Mouse (Mus musculus) heart, embryonic 12.5 days (tissue): ENCODE results near the gene Amd1. TPM values are rescaled to one million over a fixed set of nuclear protein-coding genes. Genes with fewer than 3 reads are reported as not detected.
A peak's percentile ranks its signal among the peaks of the same experiment; 100 is the strongest.

ENCODE experiments used
- ATAC-seq: fragments of 200-750 bp; cut with Nextera tagmentation; 2 replicates; pipeline ENCODE4 v1.8.0; 2017; ENCODE audit warnings: moderate TSS enrichment, moderate library complexity; ENCODE audit not compliant: insufficient number of reproducible peaks, low FRiP score
- H3K27ac ChIP-seq: fragments of 300-500 bp; sonication (generic); 2 replicates; pipeline ENCODE4 v1.5.1; 2016; ENCODE audit warnings: mild to moderate bottlenecking, moderate library complexity; ENCODE audit not compliant: poor library complexity, severe bottlenecking
- H3K27me3 ChIP-seq: fragments of 300-500 bp; sonication (generic); replicated peaks from 2 replicates; pipeline ENCODE4 v1.6.1; 2016; ENCODE audit warnings: mild to moderate bottlenecking, moderate library complexity
- H3K36me3 ChIP-seq: fragments of 300-500 bp; sonication (generic); 2 replicates; pipeline ENCODE4 v1.6.1; 2016; ENCODE audit warnings: mild to moderate bottlenecking, moderate library complexity
- H3K4me1 ChIP-seq: fragments of 300-500 bp; sonication (generic); replicated peaks from 2 replicates; pipeline ENCODE4 v1.6.1; 2016; ENCODE audit warnings: mild to moderate bottlenecking
- H3K4me2 ChIP-seq: fragments of 300-500 bp; sonication (generic); 2 replicates; pipeline ENCODE4 v1.6.1; 2016; ENCODE audit warnings: mild to moderate bottlenecking, moderate library complexity
- H3K4me3 ChIP-seq: fragments of 300-500 bp; sonication (generic); 2 replicates; pipeline ENCODE4 v1.5.1; 2016; ENCODE audit warnings: mild to moderate bottlenecking
- H3K9ac ChIP-seq: fragments of 300-500 bp; sonication (generic); 2 replicates; pipeline ENCODE4 v1.6.1; 2016; ENCODE audit warnings: mild to moderate bottlenecking, moderate library complexity
- H3K9me3 ChIP-seq: fragments of 300-500 bp; sonication (generic); replicated peaks from 2 replicates; pipeline ENCODE4 v1.6.1; 2016; ENCODE audit warnings: mild to moderate bottlenecking, moderate library complexity
- WGBS: fragments of 180-500 bp; shearing (Covaris S2); methylation state at CpG from one replicate; pipeline ENCODE4 v1.1.7; 2016; 5-methylcytosine and 5-hydroxymethylcytosine counted together
- polyA plus RNA-seq: library from polyadenylated mRNA; unstranded; fragments of >200 nt; fragmentation: Nextera tagmentation; extraction: Ambion mirVana; gene quantifications from 2 replicates; pipeline ENCODE4 v1.2.1, GENCODE M21; 2016

Amd1 gene
- polyA plus RNA-seq, 1 experiment from 2014 or later: 47.1 TPM

DNA sequence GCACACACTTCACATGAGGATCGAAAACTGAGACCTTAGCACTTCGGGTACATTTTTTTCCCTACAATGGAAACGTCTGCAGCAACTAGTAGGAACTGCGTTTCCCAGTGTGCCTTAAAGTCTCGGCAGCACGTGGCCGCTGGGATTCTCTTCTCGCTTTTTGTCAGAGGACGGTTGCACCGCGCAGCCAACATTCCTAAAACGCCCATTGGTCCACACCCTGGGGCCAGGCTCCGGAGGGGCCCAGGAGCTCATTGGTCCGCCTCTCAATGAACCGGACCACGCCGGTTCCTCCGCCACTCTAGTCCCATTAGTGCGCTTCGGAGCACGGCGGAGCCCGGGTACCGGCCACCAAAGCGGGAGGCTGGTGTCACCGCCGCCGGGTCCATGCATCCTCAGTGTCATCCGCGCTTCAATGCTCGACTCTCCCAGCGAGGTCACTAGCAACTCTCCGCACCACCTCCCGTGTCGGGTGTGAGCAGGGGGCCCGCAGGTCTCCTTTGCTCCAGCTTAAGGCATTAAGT, 1.3 kb downstream of the Amd1 start:
- Histone ChIP-seq H3K4me2 (peak overlapping the region; percentile 79), H3K9me3 (no peaks in the 10 kb centered on the region), H3K4me3 (peak overlapping the region; percentile 97), H3K9ac (peak overlapping the region; percentile 98), H3K27me3 (no peaks in the 10 kb centered on the region), H3K27ac (peak overlapping the region; percentile 92), H3K36me3 (no peaks in the 10 kb centered on the region), H3K4me1 (peaks cover 28% of the 10 kb centered on the region)
- ATAC-seq: peak; percentile 86
- under 1% methylated on average over 36 of the region's 36 CpGs for WGBS

DNA sequence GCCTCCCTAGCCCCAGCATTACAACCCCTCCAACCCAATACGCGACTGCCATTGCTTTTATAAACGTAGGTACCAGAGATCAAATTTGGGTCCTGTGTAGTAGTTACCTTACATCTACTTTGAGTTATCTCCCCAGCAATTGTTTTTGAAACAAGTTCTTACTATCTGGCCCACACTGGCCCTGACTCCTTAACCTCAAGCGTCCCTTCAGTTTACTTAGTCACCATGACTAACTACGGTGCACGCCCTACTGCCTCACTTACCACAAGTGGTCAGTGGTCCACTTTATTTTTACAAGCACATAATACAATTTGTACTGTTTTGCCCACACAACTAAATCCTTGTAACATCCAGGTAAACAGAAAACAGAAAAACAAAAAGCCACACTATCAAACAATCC, 9.3 kb downstream of the Amd1 start:
- Histone ChIP-seq H3K4me1 (peaks cover 16% of the 10 kb centered on the region), H3K27me3 (no peaks in the 10 kb centered on the region), H3K4me3 (no peak overlapping the region), H3K9me3 (no peaks in the 10 kb centered on the region), H3K4me2 (no peak overlapping the region), H3K36me3 (peaks cover 37% of the 10 kb centered on the region), H3K27ac (no peak overlapping the region), H3K9ac (no peak overlapping the region)
- WGBS: 91% methylated on average over 6 of the region's 6 CpGs
- peak; percentile 84 for ATAC-seq

DNA sequence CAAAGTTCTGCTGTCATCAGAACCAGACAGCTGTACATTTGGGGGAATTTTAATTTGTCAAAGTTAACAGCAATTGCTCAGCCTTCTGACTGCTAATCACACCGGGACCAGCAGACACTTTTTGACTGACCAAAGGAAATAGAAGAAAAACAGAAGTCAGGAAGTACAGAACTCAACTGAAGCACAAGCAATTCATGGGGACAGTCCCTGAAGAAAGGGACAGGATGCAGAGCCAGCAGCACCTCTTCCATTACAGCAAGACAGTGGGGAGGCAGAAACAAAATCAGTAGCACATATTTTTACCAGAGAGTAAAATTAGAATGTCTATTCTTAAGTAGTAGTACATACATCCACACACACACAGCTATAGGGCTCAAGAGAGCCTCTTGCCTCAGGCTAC, 15.2 kb downstream of the Amd1 start:
- Histone ChIP-seq H3K36me3 (peaks cover 52% of the 10 kb centered on the region), H3K9ac (no peak overlapping the region), H3K9me3 (0 out of 2 replicates have a peak, but pooled peaks cover 3% of the 10 kb centered on the region), H3K4me3 (no peak overlapping the region), H3K27ac (no peak overlapping the region), H3K4me2 (no peak overlapping the region), H3K4me1 (no peaks in the 10 kb centered on the region), H3K27me3 (no peaks in the 10 kb centered on the region)
- WGBS: 68% methylated on average over 1 of the region's 1 CpGs
- no peak for ATAC-seq

DNA sequence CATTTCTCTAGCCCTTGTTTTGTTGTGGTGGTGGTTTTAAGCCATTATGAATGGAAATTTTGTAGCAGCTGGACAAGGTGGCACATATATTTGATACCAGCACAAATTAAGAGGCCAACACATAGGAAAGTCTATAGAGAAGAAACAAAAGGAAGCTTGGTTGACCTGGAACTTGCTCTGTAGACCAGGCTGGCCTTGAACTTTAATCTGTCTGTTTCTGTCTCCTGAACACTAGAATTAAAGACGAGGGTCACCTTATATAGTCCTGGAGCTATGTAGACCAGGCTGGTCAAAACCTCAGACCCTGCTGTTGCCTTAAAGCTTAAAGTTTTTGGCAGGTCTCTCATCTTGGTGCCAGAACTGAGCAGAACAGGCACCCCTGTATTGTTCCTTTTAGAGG, 16.4 kb downstream of the Amd1 start:
- ATAC-seq: no peak
- H3K36me3 ChIP-seq: peaks cover 41% of the 10 kb centered on the region
- H3K27me3 ChIP-seq: no peaks in the 10 kb centered on the region
- H3K27ac ChIP-seq: no peak overlapping the region
- H3K9me3 ChIP-seq: 0 out of 2 replicates have a peak, but pooled peaks cover 3% of the 10 kb centered on the region
- H3K9ac ChIP-seq: no peak overlapping the region
- no peak overlapping the region for H3K4me3 ChIP-seq
- H3K4me1 ChIP-seq: no peaks in the 10 kb centered on the region
- no peak overlapping the region for H3K4me2 ChIP-seq
- WGBS: 76% methylated on average over 1 of the region's 1 CpGs

DNA sequence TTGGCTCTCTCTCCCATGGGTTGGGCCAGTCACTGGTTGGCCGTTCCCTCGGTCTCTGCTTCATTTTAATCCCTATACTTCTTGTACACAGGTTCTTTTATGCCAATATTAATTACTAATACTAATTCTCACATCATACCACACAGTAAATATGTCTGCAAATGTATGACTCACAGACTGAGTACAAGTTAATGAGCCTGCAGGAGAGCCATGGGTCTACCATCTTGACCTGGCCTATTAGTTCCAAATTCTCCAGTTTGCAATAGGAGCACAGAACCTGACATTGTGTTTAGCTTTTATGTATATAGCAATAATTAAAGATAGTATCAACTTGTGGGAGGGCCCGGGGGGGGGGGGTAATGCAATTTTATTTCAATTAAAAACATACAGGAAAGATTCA, 17.0 kb downstream of the Amd1 start:
- Histone ChIP-seq H3K4me2 (no peak overlapping the region), H3K9ac (no peak overlapping the region), H3K4me3 (no peak overlapping the region), H3K9me3 (0 out of 2 replicates have a peak, but pooled peaks cover 3% of the 10 kb centered on the region), H3K4me1 (no peaks in the 10 kb centered on the region), H3K36me3 (peaks cover 38% of the 10 kb centered on the region), H3K27ac (no peak overlapping the region), H3K27me3 (no peaks in the 10 kb centered on the region)
- no peak for ATAC-seq
- 85% methylated on average over 3 of the region's 3 CpGs for WGBS

DNA sequence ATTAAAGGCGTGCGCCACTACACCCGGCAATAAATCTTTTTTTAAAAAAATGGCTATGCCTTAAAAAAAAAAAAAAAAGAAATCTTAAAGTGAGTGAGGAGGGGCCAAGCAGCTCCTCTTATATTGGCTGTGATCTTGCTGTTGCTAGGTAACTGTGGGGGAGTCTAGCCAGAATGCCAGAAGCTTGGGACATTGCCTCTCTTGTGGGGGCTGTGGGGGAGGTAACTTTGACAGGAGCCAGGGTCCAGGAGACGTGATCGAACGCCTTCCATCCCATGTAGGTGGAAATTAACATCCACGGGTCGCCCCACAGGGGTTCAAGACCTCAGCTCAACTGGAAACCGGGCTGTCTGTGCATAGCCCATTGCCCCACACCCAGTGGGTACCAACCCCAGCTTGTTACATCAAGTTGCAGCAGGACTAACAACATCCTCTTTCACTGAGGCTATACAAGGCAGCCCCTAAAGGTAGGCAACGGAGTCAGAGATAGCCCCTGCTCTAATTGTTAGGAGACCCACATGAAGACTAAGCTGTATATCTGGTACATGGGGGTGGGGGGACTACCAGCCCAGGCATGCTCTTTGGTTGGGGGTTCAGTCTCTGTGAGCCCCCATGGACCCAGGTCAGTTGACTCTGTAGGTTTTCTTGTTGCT, 17.7 kb downstream of the Amd1 start:
- Histone ChIP-seq H3K36me3 (peaks cover 32% of the 10 kb centered on the region), H3K4me2 (no peak overlapping the region), H3K27me3 (no peaks in the 10 kb centered on the region), H3K27ac (no peak overlapping the region), H3K4me3 (no peak overlapping the region), H3K9me3 (0 out of 2 replicates have a peak, but pooled peaks cover 3% of the 10 kb centered on the region), H3K9ac (no peak overlapping the region), H3K4me1 (no peaks in the 10 kb centered on the region)
- WGBS: 81% methylated on average over 10 of the region's 10 CpGs
- ATAC-seq: no peak

DNA sequence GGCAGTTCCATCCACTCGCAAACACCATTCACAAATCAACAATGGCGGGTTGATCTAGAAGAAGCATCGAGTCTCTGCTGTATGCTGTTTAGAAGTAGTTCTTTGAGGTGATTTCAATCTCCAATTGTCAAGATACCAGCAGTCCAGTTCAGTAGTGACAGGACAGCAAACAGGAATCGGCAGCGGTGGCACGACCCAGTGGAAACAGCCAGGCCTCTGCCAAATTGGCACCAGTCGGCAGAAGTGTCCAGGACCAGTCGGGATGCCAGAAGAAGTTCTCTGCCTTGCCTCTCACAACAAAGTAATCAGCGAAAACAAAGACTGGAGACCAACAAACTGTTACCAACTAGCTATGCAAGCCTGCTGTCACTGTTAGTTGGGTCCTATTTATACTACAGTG, 18.4 kb downstream of the Amd1 start:
- 0 out of 2 replicates have a peak, but pooled peaks cover 3% of the 10 kb centered on the region for H3K9me3 ChIP-seq
- H3K9ac ChIP-seq: no peak overlapping the region
- no peak overlapping the region for H3K4me2 ChIP-seq
- H3K36me3 ChIP-seq: peaks cover 32% of the 10 kb centered on the region
- no peaks in the 10 kb centered on the region for H3K4me1 ChIP-seq
- 91% methylated on average over 9 of the region's 9 CpGs for WGBS
- no peaks in the 10 kb centered on the region for H3K27me3 ChIP-seq
- ATAC-seq: no peak
- no peak overlapping the region for H3K4me3 ChIP-seq
- no peak overlapping the region for H3K27ac ChIP-seq

DNA sequence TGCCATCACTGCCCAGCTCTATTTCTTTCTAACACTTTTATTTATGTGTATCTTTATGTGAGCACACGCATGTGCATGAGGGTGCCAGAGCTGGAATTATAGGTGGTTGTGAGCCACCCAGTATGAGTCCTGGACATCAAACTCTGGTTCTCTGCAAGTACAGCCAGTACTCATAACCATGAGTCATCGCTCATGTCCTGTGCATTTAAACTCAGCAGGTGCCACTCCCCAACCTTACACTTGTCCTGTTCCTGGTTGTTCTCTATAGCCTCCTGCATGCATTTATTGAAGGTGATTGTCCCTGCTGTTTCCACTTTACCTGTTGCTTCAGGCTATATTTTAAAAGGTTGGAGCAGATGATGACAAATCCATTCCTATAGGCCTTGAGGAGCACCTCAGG, 20.4 kb downstream of the Amd1 start:
- WGBS: 97% methylated on average over 2 of the region's 2 CpGs
- Histone ChIP-seq H3K27ac (no peak overlapping the region), H3K9me3 (0 out of 2 replicates have a peak, but pooled peaks cover 3% of the 10 kb centered on the region), H3K27me3 (no peaks in the 10 kb centered on the region), H3K4me3 (no peak overlapping the region), H3K36me3 (peaks cover 26% of the 10 kb centered on the region), H3K9ac (no peak overlapping the region), H3K4me2 (no peak overlapping the region), H3K4me1 (no peaks in the 10 kb centered on the region)
- ATAC-seq: no peak

DNA sequence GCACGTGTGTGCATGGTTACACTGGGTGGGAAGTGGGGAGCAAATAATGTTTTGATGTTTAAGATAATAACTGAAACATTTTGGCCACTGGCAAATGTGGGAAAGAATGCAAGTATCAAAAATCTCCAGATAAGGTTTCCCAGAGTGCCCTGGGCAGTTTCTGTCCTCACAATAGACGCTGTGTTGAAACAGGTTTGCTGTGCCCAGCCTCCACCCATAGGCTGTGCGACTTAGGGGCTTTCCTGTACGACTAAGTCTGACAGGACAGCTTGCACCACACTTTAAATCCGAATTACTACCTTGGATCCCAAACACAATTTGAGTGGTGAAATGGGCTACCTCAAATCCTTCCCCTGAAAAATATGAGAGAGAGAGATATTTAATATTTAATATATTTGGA, 23.7 kb downstream of the Amd1 start:
- H3K4me1 ChIP-seq: no peaks in the 10 kb centered on the region
- 58% methylated on average over 5 of the region's 5 CpGs for WGBS
- H3K9me3 ChIP-seq: 0 out of 2 replicates have a peak, but pooled peaks cover 3% of the 10 kb centered on the region
- ATAC-seq: no peak
- H3K27me3 ChIP-seq: no peaks in the 10 kb centered on the region
- H3K4me2 ChIP-seq: no peak overlapping the region
- H3K4me3 ChIP-seq: no peak overlapping the region
- H3K27ac ChIP-seq: no peak overlapping the region
- H3K36me3 ChIP-seq: 0 out of 2 replicates have a peak, but pooled peaks cover 4% of the 10 kb centered on the region
- H3K9ac ChIP-seq: no peak overlapping the region

DNA sequence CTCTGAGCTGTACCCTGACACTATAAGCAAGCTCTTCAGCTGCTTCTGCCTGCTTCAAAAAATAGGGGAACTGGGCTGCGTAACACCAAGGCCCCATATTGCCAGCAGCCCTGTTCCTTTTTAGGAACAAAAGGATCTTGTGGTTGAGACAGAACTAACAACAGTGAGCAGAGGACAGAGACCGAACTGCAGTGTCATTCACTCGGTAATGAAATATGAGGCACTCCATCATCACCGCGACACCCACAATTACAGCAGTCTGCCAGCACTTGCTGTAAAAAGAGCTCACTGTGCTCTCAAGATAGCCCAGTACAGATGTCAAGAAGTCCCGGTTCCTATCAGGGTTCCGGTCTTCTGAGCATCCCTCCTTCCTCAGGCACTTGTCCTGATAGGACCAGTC, 26.0 kb downstream of the Amd1 start:
- H3K9me3 ChIP-seq: no peaks in the 10 kb centered on the region
- H3K4me1 ChIP-seq: no peaks in the 10 kb centered on the region
- no peak overlapping the region for H3K4me2 ChIP-seq
- ATAC-seq: no peak
- H3K27ac ChIP-seq: no peak overlapping the region
- WGBS: 53% methylated on average over 7 of the region's 7 CpGs
- no peaks in the 10 kb centered on the region for H3K36me3 ChIP-seq
- H3K9ac ChIP-seq: no peak overlapping the region
- no peaks in the 10 kb centered on the region for H3K27me3 ChIP-seq
- no peak overlapping the region for H3K4me3 ChIP-seq

DNA sequence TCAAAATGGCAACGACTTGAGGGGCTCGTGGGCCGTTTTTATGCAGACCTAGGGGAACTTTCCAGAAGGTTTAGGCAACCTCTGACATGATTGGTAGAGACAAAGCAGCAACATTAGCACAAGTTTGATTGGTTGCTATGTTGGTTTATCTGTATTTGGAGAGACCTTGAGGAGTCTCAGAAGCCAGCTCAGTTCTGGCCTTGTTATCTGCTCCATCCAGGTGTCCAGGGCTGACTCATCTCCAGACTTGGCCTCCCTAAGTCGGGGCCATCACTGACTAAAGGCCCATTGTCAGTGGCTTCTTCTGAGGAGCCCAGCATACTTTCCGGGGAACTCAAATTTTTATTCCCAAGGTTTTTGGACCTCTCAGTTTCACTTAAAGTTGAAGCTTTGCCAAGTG, 28.0 kb downstream of the Amd1 start:
- H3K36me3 ChIP-seq: no peaks in the 10 kb centered on the region
- H3K27ac ChIP-seq: no peak overlapping the region
- H3K4me3 ChIP-seq: no peak overlapping the region
- WGBS: 66% methylated on average over 5 of the region's 5 CpGs
- no peaks in the 10 kb centered on the region for H3K27me3 ChIP-seq
- H3K9ac ChIP-seq: no peak overlapping the region
- H3K9me3 ChIP-seq: no peaks in the 10 kb centered on the region
- ATAC-seq: peak; percentile 93
- no peaks in the 10 kb centered on the region for H3K4me1 ChIP-seq
- H3K4me2 ChIP-seq: no peak overlapping the region

DNA sequence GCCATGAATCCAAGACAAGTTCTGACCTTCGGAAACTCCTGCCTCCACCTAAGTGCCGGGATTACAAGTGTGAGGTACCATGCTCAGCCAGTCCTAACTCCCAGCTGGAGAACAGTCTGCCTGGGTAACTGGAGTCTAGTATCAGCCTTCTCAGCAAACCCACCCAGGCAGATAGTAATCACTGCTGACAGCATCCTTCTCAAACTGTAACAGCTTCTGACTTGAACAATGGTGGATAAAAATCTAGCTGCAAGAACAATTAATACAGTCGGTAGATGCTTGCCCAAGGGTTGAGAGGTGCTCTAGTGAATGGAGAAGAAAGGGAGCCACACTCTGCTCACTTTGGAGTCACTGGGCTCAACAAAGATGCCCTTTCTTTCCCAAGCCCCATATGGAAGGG, 30.8 kb downstream of the Amd1 start:
- no peak overlapping the region for H3K4me3 ChIP-seq
- 85% methylated on average over 3 of the region's 3 CpGs for WGBS
- H3K4me1 ChIP-seq: no peaks in the 10 kb centered on the region
- no peaks in the 10 kb centered on the region for H3K27me3 ChIP-seq
- no peaks in the 10 kb centered on the region for H3K36me3 ChIP-seq
- H3K27ac ChIP-seq: no peak overlapping the region
- H3K9ac ChIP-seq: no peak overlapping the region
- no peak for ATAC-seq
- H3K9me3 ChIP-seq: no peaks in the 10 kb centered on the region
- H3K4me2 ChIP-seq: no peak overlapping the region
